Mouse (Mus musculus) hindlimb bud, embryonic 11.5 days (tissue): Measurements from ENCODE around the gene Arl10.
"Not testable (repeated sequence)": the region's sequence is repeated elsewhere in the genome, so short reads cannot be mapped to it uniquely, and the experiment has no call there.

Source experiments
- DNase-seq: peaks from one replicate; pipeline ENCODE4 v3.0.0-alpha.2; 2012; ENCODE audit warnings: low read depth, low spot score; ENCODE audit errors: extremely low spot score

The Arl10 gene

DNA sequence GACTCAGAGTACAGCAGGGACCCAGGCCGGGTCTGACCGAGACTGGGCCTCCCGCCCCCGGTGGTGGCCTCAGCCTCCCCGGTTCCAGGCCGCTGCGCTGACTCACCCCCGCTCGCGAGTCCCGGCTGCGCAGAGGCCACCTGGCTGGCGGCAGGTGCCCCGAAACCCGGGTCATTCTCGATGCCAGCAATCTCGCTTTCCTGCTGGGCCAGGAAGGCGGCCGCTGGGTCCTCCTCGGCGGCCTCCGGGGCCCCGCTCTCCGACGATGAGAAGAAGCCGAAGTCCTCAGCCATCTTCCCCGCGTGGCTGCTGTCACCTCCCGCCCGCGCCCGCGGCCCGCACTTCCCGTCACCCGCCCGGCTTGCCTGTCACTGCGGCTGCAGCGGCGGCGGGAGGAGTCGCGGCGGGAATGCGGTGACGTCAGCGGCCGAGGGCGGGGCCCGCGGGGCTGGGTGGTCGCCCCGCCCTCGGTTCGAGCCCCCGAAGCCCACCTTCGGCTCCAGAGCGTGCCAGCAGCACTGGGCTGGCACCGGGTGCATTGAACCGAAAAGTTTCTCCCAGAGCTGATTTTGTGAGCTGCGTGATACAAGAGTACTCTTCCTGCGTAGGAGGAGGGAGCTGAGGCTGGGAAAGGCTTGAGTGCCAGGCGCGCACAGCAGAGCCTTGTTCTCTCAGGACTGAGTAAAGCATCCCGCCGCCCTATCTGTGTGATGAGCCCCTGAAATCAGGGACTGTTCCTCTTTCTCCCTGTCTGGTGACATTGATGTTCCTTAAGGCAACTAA, 36.3 kb downstream of the Arl10 start, which contains the start of gene Cltb:
Gene Cltb, minus strand, starts transcription at position 373 of the 783 bp plus-strand sequence.
- no peak for DNase-seq

DNA sequence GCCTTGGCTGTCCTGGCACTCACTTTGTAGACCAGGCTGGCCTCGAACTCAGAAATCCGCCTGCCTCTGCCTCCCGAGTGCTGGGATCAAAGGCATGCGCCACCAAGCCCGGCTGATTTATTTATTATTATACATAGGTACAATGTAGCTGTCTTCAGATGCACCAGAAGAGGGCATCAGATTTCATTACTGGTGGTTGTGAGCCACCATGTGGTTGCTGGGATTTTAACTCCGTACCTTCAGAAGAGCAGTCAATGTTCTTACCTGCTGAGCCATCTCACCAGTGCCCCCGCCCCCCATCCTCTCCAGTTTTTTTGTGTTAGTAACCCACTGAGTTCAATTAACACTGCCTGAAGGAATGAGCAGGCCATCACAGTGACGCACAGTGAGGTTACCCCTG, 38.3 kb downstream of the Arl10 start:
- not testable (repeated sequence) for DNase-seq

DNA sequence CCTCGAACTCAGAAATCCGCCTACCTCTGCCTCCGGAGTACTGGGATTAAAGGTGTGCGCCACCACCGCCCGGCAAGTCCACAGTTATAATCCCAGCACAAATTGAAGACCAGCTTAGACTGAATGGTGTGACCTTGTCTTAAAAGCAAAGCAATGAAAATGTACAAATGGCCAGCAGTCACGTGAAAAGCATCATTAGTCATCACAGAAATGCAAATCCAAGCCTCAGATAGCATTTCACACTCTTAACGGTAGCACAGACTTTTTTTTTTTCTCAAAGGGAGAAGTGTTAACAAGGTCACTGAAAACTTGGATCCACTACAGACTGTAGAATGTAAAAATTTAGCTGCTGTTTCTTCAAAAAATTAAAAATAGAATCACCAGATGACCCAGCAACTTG, 41.5 kb downstream of the Arl10 start:
- no peak for DNase-seq

DNA sequence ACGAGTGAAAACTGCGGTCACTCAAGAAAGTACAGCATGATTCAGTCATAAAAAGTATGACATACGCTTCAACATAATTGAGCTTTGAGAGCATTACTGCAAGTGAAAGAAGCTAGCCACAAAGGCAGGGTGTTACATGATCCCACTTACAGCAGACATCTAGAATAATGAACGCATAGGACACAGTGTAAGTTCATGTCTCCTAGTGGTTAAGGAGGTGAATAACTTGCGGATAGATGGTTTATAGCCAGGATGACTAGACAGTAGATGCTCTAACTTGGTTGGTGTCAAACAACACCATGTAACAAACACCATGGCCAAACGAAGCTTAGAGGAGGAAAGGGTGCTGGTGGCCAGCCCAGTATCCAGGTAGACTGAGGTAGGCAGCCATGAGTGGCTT, 42.2 kb downstream of the Arl10 start:
- no peak for DNase-seq

DNA sequence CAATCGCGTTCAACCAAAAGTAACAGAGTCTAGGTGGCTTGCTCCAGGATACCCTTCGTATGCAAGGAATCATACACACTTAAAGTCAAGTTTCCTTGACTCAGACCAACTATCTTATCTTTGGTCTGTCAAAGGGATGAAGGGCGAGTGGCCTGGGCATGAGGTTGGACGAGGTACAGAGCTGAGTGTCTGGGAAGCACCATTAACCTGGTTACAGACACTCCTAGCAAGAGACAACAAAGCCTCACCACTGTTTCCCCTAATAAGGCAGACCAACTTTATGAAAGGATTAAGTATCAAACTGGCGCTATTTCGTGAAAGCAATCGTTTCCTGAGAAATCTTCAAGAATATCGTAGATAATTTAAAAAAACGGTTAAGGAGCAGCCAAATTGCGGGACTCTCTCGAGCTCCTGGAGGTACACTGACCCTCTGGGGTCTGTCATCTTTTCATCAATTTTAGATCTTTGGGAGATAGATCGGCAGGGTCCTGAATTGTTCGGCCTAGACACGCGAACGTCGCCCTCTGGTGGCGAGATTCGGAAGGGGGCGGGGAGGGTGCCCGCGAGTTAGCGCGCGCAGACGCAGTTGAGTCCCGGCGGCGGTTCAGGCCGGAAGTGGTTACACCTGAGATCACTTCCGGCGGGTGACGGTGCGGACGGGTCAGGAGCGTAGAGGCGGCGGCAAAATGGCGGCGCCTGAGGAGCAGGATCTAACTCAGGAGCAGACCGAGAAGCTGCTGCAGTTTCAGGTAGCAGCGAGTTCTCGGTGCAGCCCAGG, 46.5 kb downstream of the Arl10 start, which contains the start of gene Faf2:
Gene Faf2, plus strand, starts transcription at position 630 of the 778 bp plus-strand sequence.
- DNase-seq = peak; percentile 81

DNA sequence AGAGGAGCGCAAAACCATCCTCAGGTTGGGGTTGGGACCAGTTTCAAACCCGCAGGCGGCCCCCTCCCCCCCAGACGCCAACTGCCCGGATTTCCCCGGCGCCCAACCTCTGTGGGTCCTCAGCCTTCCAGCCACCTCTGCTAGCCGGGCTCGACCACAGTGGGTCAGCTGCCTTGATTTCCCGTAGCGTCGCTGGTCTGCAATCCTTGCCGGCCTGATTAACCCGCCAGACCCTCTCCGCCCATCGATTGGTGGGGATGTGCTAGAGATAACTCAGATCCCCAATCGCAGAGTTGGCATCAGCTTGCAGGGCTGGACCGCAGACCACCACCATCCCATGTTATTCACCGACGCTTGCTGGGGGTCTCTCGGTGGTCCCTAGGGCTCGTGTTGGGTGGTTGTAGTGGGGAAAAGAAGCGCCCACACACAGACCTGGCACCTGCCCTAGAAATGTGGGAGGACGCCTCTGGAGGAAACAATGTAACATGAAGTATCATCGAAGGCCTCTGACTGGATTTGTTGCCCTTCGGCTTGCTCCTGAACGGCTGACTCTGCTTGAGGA, 47.2 kb downstream of the Arl10 start:
- no peak for DNase-seq

DNA sequence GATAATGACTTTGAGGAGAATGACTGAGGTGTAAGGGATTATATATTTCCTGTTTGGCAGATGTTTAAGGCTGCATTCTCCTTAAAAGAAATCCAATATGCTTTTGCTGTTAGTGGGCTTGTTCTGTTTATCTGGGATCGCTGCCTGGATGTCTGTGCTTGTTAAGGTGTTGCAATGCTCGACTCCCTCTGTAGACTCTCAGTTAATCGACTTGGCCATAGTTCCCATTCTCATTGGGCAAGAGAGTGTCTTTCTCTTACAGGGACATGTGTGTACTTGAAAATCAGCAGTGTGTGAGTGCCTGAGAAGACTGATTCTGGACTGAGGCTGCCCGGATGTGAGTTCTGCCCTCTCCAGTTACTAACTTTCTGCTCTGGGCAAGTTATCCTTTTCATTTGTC, 54.3 kb downstream of the Arl10 start:
- DNase-seq = no peak
